Mouse (Mus musculus) heart, embryonic 16.5 days (tissue): ENCODE measurements around the gene Stum. TPM values are rescaled to one million over a fixed set of nuclear protein-coding genes. Genes with fewer than 3 reads are reported as not detected.

Experiments
- ATAC-seq: fragments of 200-750 bp; cut with Nextera tagmentation; replicated peaks from 2 replicates; pipeline ENCODE4 v1.8.0; 2017; ENCODE audit warnings: moderate number of reproducible peaks; ENCODE audit not compliant: insufficient read depth, low FRiP score; ENCODE audit errors: extremely low read depth
- H3K27ac ChIP-seq: fragments of 300-500 bp; sonication (generic); 2 replicates; pipeline ENCODE4 v1.5.1; 2014; ENCODE audit warnings: mild to moderate bottlenecking, low read length, control low read depth, moderate library complexity
- H3K27me3 ChIP-seq: fragments of 300-500 bp; sonication (generic); 2 replicates; pipeline ENCODE4 v1.6.1; 2014; ENCODE audit warnings: low read length, mixed read lengths; ENCODE audit not compliant: control insufficient read depth, insufficient read depth
- H3K36me3 ChIP-seq: fragments of 300-500 bp; sonication (generic); 2 replicates; pipeline ENCODE4 v1.6.1; 2014; ENCODE audit not compliant: control insufficient read depth, insufficient read depth
- H3K4me1 ChIP-seq: fragments of 300-500 bp; sonication (generic); 2 replicates; pipeline ENCODE4 v1.6.1; 2014; ENCODE audit warnings: low read length, mixed read lengths; ENCODE audit not compliant: control insufficient read depth, insufficient read depth
- H3K4me2 ChIP-seq: fragments of 300-500 bp; sonication (generic); 2 replicates; pipeline ENCODE4 v1.6.1; 2014; ENCODE audit warnings: low read depth, mild to moderate bottlenecking, control low read depth, low read length
- H3K4me3 ChIP-seq: fragments of 300-500 bp; sonication (generic); 2 replicates; pipeline ENCODE4 v1.5.1; 2014; ENCODE audit warnings: mild to moderate bottlenecking, control low read depth, low read length
- H3K9ac ChIP-seq: fragments of 300-500 bp; sonication (generic); 2 replicates; pipeline ENCODE4 v1.6.1; 2014; ENCODE audit warnings: low read length, control low read depth
- H3K9me3 ChIP-seq: fragments of 300-500 bp; sonication (generic); replicated peaks from 2 replicates; pipeline ENCODE4 v1.6.1; 2016; ENCODE audit warnings: low read length; ENCODE audit not compliant: control insufficient read depth
- WGBS: fragments of 180-500 bp; shearing (Covaris S2); extraction: QIAGEN DNeasy Blood & Tissue Kit; methylation state at CpG from one replicate; pipeline ENCODE4 v1.1.7; 2014; 5-methylcytosine and 5-hydroxymethylcytosine counted together
- polyA plus RNA-seq: library from polyadenylated mRNA; unstranded; fragments of >200 nt; fragmentation: Nextera tagmentation; extraction: Ambion mirVana; gene quantifications from 2 replicates; pipeline ENCODE4 v1.2.1, GENCODE M21; 2015

Stum gene
- polyA plus RNA-seq, 1 experiment from 2014 or later, result 1.00 TPM

DNA sequence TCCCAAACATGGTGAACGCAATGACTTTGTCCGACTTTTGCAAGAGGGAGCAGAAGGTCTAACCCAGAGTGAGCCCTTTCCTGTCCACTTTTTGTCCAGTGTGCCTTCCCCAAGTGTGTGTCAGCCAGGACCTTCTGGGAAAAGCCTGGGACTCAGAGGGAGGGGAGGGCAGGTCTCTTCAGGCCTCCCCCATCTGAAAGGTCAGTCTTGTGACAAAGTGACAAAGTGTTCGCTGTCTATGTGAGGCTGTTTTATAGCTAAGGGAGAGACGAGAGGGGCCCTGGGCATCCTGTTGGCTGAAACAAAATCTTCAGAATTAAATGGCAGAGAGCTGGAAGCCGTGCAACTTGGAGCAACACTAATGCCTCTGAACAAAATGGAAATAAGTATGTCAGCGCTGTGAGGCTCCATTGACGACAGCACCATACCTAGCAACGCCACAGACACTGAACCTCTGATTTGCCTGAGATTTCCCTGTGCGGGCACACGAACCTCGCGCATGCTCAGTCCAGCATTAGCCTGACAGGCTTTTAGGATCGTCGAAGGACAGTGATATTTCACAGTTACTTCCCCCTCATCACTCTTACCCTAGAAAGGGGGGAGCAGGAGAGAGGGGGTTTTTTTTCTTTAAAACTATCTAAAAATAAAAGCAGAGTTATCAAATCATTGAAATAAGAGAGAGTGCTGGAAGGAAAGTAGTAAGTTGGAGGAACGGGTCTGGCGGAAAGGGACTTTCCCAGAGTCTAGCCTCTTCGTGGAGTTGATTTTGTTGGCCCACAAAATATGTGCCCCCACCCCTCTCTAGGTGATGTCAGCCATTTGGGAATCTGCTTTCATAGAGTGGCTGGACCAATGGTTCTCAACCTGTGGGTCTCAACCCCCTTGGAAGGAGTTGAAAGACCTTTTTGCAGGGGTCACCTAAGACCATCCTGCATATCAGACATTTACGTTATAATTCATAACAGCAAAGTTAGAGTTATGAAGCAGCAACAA is 75.3 kb downstream of the Stum start:
- H3K27ac ChIP-seq, result peak overlapping the region; percentile 63; the same call in 1 of the 2 replicates
- ATAC-seq, result no peak

DNA sequence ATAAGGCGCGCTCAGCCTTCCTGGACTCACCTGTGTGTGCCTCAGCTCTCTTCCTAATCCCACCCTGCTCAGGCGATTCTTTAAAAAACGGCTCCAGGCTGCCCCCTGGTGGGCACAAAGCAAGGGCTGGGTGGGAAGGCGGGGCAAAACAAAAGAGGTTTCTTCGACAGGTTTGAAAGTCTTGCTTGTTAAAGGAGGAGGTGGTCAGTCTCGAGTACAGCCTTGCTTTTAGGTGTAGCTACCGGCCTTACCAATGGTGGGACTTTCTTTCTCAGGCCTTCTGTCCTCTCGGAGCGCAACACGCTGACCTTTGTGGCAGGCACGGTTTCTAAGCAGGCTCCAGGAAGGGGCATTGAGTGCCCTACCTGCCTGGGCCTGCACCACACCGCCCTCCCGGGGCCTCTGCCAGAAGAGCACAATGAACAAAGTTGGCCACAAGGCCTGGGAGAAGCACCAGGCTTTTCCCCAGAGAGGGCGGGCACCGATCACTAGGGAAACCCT is 76.1 kb downstream of the Stum start:
- Histone ChIP-seq H3K27ac (peak overlapping the region; percentile 63; the same call in 1 of the 2 replicates), H3K4me2 (peak overlapping the region; percentile 54), H3K9ac (peak overlapping the region; percentile 73), H3K36me3 (no peaks in the 10 kb centered on the region), H3K9me3 (no peaks in the 10 kb centered on the region), H3K4me3 (peak overlapping the region; percentile 38), H3K27me3 (no peaks in the 10 kb centered on the region), H3K4me1 (peaks cover 64% of the 10 kb centered on the region)
- WGBS, result 19% methylated on average over 16 of the region's 16 CpGs
- 0 out of 2 replicates have a peak, but pooled peaks have one; percentile 46 for ATAC-seq

More for the DNA sequence above, 75.3 kb downstream of the Stum start:
- no peaks in the 10 kb centered on the region for H3K9me3 ChIP-seq
- WGBS, result 69% methylated on average over 18 of the region's 18 CpGs
- no peak overlapping the region for H3K4me2 ChIP-seq
- no peak overlapping the region for H3K4me3 ChIP-seq
- H3K36me3 ChIP-seq, result no peaks in the 10 kb centered on the region
- H3K4me1 ChIP-seq, result peaks cover 59% of the 10 kb centered on the region
- no peaks in the 10 kb centered on the region for H3K27me3 ChIP-seq
- H3K9ac ChIP-seq, result peak overlapping the region; percentile 73

DNA sequence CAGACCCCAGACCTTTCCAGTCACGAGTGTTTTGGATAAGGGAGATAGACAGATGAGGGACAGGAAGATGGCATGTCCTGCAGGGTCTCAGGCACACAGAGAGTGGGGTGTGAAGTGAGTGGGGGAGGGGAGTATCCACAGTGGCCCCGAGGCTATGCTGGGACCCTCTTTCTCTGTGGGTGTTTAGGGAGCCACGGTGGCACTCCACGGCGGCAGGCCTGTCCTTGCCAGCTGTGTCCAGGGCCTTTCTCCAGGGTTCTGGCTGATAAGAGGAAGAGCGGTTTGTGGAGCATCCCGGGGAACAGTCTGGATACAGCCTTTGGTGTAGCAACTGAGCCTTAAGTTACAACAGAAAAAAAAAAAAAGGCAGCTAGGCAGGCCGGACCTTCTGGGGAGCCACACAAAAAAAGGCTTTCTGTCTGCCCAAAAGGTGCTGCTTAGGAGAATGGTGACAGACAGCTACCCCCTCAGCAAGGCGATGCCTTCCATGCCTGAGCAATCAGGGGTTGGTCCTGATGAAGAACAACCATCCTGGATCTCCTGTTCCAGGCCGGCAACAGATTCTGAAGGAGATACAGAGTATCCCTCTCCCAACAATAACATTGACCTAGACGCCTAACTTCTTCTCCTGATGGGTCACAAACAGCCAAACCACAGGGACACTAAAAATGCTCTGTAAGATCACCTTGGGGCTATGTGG is 76.8 kb downstream of the Stum start:
- Histone ChIP-seq H3K9ac (no peak overlapping the region), H3K4me2 (0 out of 2 replicates have a peak overlapping the region, but pooled peaks have one; percentile 54), H3K27me3 (no peaks in the 10 kb centered on the region), H3K36me3 (no peaks in the 10 kb centered on the region), H3K4me1 (peaks cover 72% of the 10 kb centered on the region), H3K4me3 (no peak overlapping the region), H3K9me3 (no peaks in the 10 kb centered on the region), H3K27ac (peak overlapping the region; percentile 28; the same call in 1 of the 2 replicates)
- no peak for ATAC-seq
- WGBS, result 63% methylated on average over 11 of the region's 11 CpGs

DNA sequence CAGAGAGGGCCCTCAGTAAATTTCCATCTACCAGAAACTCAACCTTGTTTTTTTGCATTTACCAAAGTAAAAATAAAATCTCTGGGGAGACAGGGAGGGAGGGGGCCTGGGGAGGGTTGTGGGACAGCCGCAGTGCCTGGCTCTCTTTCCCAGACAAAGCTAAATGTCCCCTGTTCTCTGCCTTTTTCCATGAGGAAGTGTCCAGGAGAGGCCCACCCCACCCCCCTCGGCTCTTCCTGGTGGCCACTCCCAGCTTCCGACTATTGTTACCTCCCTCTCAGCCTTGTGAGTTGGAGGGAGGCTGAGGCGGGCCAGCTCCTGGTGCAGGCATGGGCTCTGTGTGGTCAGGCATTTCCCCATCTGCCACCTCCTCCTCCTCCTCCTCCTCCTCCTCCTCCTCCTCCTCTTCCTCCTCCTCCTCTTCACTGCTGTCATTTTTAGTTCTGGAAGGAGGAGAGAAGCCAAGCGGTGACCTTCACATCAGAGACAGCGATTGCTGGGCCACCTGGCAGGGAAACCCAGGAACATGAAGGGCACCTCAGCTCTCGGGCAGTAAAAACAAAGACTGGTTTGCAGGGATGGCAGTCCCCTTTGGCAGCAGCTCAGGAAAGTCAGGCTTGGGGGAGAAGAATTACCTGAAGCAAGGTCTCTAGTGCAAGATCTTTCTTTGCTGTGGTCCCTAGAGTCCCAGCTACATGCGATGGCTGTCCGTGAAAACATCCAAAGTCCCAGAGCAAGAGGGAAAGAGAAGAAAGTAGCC is 77.5 kb downstream of the Stum start:
- Histone ChIP-seq H3K4me1 (peaks cover 79% of the 10 kb centered on the region), H3K9ac (no peak overlapping the region), H3K27ac (peak overlapping the region; percentile 87), H3K36me3 (no peaks in the 10 kb centered on the region), H3K4me3 (no peak overlapping the region), H3K9me3 (no peaks in the 10 kb centered on the region), H3K27me3 (no peaks in the 10 kb centered on the region), H3K4me2 (no peak overlapping the region)
- ATAC-seq, result 0 out of 2 replicates have a peak, but pooled peaks have one; percentile 34
- WGBS, result 68% methylated on average over 9 of the region's 9 CpGs

DNA sequence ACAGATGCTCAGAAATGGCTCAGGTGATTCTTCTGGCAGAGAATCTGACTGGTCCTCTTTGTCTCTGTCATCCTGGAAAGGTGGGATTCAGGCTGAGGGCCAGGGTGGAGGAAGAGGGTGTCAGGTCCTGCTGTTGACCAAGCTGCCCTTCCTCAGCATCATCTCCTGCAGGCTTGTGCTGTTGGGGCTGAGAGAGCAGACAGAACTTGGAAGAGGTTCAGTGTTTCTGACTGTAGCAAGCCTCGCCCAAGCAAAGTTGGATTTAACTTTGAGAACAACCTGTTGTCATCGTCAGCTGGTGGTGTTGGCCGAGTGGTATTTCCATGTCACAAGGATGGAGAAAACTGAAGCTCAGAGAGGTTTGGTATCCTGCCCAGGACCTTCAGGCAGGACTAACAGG is 78.6 kb downstream of the Stum start:
- Histone ChIP-seq H3K4me1 (peaks cover 75% of the 10 kb centered on the region), H3K9ac (0 out of 2 replicates have a peak overlapping the region, but pooled peaks have one; percentile 12)
- WGBS, result 69% methylated on average over 3 of the region's 3 CpGs

DNA sequence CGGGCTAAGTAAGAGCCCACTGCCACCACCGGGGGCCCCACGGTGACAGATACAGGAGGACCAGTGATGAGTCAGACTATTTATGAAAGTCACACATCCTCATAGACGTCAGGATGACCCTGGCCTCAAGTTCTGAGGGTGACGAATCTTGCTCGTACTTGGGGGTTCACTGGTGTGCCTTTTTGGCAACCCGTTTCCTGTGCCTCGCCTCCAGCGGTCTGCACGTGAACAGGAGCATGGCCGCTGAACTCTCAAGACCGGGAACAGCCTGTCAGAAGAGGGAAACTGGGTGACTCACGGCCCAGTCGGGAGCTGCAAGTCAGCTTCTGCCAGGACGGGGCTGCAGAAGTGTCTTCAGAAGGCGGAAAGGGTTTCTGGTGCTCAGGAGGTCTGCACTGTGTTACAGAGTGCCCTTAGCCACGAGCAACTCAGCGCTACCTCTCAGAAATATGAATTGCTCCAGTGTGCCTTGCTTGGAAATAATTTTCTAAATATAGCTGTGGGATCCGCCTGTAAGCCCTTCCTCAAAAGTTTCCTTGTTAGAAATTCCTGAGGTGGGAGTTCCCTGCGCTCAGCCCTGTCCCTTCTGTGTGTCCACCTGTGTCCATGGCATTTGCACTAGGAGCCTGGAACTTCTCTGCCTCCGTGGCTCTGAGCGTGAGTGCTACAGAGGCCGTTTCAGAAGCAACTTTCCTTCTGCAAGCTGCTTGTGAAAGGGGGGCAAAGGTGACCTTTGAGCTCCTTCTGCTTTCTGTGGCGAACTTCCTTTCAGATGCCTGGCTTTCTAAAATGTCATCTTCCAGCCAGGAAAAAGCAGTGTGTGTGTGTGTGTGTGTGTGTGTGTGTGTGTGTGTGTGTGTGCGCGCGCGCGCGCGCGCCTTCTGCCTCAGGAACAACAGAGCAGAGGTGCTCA is 79.4 kb downstream of the Stum start:
- 22% methylated on average over 32 of the region's 32 CpGs for WGBS
- Histone ChIP-seq H3K4me2 (peak overlapping the region; percentile 38), H3K27ac (peak overlapping the region; percentile 87), H3K27me3 (no peaks in the 10 kb centered on the region), H3K9me3 (no peaks in the 10 kb centered on the region), H3K4me1 (peaks cover 67% of the 10 kb centered on the region), H3K4me3 (peak overlapping the region; percentile 3; the same call in 1 of the 2 replicates), H3K9ac (peak overlapping the region; percentile 26), H3K36me3 (no peaks in the 10 kb centered on the region)
- peak; percentile 46 for ATAC-seq

More for the DNA sequence above, 78.6 kb downstream of the Stum start:
- Histone ChIP-seq H3K36me3 (no peaks in the 10 kb centered on the region), H3K4me2 (no peak overlapping the region), H3K27me3 (no peaks in the 10 kb centered on the region), H3K4me3 (no peak overlapping the region), H3K27ac (peak overlapping the region; percentile 87), H3K9me3 (no peaks in the 10 kb centered on the region)
- no peak for ATAC-seq

DNA sequence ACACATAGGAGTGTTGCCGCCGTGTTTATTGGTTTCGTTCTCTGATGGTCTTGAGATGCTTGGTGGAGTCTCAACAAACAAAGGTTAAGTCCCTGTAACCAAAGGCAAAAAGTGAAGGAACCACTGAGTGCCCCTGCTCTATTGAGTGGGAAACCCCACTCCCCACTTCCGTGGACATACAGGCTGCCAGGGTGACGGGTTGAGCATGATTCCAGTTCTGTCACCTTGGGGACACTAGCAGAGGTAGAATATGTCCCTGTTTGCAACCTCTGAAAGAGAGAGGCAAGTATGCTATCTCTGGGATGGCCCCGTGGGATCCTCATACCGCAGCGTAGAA is 80.0 kb downstream of the Stum start:
- WGBS, result 65% methylated on average over 8 of the region's 8 CpGs
- Histone ChIP-seq H3K4me1 (peaks cover 64% of the 10 kb centered on the region), H3K27me3 (no peaks in the 10 kb centered on the region), H3K36me3 (no peaks in the 10 kb centered on the region), H3K9me3 (no peaks in the 10 kb centered on the region), H3K9ac (peak overlapping the region; percentile 26), H3K4me3 (no peak overlapping the region), H3K4me2 (peak overlapping the region; percentile 38), H3K27ac (peak overlapping the region; percentile 87)
- no peak for ATAC-seq
